Mouse (Mus musculus) activated CD4-positive, CD25-positive, alpha-beta regulatory T cell, adult 9 weeks (primary cell): Measurements from ENCODE around the gene Bad. TPM values are rescaled to one million over a fixed set of nuclear protein-coding genes. Genes with fewer than 3 reads are reported as not detected.

Experiments
- polyA plus RNA-seq: library from polyadenylated mRNA; unstranded; fragments of 100-300 nt; shearing (Covaris generic); gene quantifications from one replicate; pipeline ENCODE4 v1.2.1, GENCODE M21; 2017

Gene Bad
- polyA plus RNA-seq, result 43.0 TPM

DNA sequence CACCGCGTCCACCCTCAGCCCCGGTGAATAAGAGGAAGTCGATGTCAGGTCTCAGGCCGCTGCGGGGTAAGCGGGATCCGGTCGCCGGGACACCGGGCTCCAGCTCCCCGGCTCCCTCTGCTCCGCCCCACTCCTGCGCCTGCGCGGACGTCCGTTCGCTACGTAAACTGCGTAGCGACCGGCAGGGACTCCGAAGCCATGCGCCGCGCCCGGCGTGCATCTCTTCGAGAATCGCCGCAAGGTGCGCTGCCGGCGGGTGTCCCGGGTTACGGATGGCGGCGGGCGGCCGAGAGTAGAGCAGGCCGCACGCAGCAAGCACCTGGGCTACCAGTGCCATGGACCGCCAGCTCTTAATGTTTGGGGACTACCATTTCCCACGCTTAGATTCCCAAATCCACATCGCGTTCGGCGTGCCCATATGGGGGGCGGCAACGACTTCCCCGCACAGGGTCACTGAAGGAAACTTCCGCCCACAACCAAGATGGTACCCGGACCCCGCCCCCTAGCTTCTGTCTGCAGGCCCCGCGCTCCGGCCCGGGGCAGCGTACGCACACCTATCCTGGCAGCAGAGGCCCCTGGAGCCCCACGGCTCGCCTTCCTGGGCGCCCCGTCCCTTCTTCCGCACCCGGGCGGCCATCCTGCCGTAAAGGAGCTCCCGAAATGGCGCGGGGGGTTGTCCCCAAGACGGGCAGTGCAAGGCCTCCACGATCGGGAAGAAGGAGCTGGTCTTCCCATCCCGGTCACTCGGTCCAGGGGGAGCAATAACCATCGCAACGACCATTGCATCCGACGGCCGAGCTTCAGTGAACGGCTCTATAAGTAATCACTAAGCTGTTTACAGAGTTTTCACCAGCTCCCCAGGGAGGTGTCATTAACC, at the start of gene Bad:
Gene Bad, plus strand, starts transcription at position 490 of the 877 bp plus-strand sequence.

DNA sequence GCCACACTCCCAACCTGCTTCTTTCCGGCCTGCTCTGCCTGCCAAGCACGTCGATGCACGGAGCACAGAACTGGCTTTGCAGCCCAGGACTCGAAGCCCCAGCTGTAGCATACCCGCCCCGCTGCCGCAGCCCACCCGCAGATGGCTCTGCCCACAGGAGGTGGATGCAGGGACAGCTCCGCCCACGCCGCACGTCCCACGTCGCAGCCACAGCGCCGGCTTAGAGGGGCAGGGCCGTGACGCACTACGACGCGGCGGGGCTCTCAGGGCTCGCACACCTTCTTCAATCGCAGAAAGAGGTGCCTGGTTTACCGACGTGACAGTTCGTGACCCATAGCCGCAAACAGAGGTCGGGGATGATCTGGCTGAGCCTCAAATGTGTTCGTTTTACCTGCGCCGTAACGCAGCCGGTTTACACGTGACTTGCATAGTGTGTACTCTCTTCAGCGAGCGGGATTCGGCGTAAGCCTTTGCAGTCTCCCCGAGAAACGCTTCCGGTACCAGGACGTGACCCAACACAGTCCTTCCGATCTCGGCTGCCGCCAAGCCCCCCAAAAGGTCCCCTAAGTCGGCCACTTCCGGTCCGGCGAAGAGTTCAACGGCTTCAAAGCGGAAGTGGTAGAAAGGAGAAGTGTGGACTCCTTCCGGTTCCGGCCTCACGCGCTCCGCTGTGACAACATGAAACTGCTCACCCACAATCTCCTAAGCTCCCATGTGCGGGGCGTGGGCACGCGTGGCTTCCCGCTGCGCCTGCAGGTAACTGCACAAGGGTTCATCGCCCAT, 32.0 kb upstream of the Bad start, which contains the start of the genes Trmt112 and Prdx5:
Gene Trmt112, plus strand, starts transcription at position 192 of the 783 bp plus-strand sequence.
Gene Prdx5, minus strand, starts transcription at position 600 of the 783 bp plus-strand sequence.

DNA sequence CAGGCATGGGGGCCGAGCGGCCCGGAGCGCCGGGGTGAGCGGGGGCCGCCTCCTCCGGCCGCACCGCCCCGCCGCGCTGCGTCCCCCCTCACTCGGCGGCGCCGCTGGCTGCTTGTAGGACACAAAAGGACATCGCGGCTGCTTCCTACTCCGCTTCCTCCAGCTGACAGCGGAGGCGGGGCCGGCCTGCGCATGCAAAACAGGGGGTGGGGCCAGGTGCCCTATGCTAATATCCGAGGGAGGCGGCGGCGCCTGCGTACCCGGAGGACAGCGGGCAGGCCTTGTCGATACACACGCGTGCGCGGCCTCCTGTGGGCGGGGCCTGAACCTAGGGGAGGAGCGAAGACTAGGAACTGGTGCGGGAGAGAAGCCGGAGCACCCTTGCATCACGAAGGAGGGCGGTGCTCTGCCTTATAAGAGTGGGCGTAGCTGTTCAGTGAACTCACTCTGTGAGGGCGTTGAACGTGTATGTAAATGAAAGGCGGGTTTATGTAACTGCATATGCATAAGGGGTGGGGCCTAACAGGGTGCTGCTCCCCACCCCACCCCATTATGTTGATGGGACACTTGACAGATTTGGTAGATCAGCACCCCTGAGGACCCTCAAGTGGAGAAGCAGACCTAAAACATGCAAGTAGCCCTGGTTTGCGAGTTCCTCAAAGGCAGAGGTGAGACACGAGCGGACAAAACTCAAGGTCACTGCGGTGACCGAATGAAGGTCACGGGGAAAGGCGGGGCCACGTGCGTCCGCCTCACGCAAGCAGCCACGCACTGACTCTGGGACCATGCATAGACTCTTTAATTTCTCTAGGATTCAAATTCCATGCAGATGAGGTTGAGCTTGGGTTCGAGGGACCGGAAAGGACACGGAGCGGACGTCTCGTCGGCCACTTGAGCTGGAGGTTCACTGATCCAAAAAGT, 19.8 kb upstream of the Bad start, which contains the start of gene Esrra:
Gene Esrra, minus strand, starts transcription at position 167 of the 921 bp plus-strand sequence.

DNA sequence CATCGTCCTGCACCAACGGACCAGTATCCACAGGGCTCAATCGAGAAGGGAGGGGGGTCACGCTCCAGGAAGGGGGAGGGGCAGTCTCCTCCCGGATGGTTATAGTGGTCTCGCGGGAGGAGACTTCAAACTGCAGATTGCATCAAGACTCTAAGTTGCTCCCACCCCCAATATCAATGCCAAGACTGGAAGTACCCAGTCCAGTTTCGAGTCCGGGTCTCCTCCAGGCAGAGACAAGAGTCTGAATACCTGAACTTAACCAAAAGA, 16.4 kb upstream of the Bad start, which contains the start of gene Catsperz:
Gene Catsperz, minus strand, starts transcription at position 74 of the 267 bp plus-strand sequence.

DNA sequence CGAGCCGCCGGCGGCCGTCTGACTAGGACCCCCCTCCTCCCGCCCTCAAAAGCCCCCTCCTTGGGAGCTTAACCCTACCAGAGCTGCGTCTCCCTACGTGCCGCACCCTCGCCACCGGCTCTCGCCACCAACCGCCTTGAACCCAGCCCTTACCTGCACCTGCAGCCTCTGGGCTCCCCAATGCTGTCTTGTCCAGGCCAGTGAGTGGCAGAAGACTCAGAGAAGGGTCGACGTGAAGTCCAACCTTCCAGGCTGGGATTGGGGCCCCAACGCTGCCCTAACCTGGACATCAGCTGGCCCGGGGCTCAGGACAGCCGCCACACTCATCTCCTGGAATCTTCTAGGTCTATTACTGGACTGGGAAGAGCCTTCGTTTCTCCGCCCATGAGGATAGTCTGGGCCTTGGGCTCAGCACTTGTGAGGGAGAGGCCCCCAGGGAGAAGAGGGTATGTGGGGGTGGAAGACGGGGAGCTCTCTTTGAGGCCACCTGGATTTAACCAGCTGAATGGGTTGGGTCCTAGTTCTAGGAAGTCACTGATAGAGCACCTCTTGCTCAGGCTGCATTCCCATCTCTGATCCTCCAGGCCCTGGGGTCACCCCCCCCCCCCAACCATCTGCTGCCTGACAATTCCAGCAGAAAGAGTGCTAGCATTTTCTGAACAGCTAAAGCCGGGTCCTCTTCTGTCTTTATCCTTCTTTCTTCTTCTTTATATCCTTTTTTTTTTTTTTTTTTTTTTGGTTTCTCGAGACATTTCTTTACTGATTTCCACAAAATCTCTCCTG, 7.3 kb upstream of the Bad start, which contains the start of gene Kcnk4:
Gene Kcnk4, minus strand, starts transcription at position 321 of the 783 bp plus-strand sequence.

DNA sequence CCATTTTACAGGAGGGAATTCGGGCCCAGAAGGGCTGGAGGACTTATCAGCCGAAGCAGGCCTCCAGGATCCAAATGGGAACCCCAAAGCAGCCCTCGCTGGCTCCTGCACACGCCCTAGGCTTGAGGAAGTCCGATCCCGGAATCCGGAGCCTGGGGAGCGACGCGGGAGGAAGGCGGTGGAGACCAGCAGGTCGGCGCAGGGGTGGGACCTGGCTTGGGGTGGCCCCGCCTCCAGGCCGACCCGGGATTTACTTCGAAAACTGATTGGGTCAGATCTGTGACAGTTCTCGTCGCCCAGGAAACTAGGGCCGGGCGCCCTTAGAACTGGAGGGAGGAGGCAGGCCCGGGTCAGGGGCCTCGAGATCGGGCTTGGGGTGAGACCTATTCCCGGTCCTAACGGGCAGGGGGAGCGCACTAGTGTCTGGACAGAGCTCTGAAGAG, 609 bp downstream of the Bad start, which contains the start of gene Gpr137:
Gene Gpr137, minus strand, starts transcription at position 232 of the 443 bp plus-strand sequence.

DNA sequence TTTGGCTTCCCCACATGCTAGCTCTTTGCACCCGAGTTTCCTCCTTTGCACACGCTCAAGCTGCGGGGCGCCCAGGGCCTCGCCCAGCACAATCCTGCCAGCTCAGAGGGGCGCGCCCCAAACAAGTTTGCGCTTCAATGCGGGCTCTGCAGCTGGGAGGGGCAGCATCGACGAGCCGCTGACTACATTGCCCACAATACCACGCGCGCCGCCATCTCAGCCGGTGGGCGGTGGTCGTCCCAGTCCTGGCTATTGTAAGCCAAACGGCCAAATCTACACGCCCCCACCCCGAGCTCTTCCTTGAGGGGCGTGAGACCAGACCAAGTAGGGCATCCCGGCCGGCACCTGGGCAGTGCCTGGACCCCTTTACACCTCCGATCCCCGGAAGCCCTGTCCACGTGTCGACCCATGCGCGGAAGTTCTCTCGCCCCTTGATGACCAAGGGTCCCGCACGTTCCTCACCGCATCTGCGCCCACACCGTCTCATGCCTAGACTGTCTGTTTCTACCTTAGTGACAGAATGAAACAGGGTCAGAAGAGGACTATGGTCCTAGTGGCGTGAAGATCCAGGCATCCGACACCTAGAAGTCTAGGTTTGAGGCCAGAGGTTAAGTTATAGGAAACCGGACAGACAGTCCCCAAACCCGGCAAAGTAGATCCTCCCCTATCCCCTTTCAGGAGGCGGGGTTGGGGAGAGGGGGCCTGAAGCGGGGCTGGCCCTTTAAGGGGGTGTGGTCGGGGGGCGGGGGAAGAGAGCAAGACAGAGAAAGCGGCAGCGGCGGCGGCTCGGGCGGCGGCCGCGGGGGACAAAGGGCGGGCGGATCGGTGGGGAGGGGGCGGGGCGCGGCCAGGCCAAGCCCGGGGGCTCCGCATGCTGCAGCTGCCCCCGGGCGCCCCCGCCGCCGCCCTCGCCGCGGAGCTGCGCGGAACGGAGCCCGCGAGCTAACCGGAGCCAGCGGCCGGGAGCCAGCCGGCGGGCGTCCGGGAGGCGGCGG, 32.8 kb downstream of the Bad start, which contains the start of gene Ppp1r14b:
Gene Ppp1r14b, plus strand, starts transcription at position 758 of the 995 bp plus-strand sequence.

DNA sequence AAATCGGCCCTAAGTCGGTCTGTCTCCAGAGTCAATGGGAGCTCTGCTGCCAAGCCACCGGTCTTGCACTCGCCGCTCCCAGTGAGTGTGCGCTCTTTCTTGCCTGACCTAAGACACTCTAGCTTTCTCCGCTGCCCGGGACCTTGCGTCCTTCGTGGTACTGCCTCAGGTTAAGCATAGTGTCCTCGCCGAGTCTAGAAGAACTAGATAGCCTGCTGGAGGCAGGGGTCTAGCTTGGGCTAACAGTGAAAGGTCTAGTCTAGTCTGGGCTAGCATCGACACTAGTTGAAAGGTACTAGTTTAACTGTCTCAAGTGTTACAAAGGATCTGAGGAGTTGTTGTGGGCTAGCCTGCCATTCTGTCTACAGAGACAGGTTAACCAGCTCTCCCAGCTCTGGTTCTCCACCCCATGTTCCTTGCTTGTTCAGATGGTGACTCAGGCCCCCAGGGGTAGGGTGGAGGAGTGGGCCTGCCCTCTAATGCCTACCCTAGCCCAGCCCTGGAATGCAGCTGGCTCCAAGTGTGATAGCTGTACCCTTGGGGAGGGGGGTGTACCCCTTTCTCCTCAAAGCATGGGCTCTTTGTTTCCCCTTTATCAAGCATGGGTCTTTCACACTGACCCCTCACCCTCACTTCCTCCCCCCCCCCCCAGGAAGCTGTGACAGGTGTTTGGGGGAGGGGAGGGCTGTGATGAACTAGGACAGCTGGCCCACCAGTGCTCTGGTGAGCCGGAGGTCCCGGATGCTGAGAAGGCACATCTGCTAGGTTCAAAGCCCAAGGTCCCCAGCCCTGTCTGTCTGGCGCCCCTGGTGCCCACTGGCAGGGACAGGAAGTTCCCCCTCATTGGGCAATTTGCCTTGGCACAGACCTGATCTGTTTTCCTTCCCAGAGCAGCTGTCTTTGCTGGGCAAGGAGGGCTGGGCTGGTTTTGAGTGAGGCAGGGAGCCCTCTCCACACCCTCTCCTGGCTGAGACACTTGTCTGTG, 34.2 kb downstream of the Bad start, which contains the start of gene Plcb3:
Gene Plcb3, minus strand, starts transcription at position 934 of the 985 bp plus-strand sequence.

DNA sequence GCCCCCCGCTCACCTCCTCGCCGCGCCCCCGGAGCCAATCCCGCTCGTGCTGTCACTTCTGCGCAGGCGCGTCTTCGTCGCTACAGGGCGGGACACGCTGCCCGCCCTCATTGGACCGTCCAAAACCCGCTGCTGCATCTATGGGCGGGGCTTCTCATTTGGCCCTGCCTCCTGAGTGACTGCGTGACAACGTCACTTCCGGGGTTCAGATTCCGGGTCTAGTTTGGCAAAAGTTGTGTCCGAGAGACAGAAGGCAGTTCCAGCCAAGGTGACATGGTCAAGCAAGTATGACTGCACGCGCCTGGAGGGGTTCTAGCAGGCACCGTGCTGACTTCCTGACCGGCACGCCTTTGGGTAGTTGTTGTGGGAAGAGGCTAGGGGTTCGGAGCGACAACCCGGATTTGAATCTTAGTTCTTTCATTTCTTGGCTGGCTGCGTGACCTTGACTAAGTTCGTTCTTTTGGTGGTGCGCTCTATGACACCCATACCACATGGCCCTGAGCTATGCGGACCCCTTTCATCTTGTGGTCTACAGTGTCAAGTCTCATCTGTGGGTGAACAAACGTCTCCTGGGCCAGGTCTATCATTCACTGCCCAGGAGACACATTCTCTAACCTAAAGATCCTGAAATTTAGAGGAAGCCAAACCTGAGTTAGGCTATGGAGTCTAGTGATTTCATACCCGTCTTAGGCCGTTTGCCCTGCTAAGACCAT, 38.9 kb downstream of the Bad start, which contains the start of gene Fkbp2:
Gene Fkbp2, minus strand, starts transcription at position 121 of the 713 bp plus-strand sequence.

DNA sequence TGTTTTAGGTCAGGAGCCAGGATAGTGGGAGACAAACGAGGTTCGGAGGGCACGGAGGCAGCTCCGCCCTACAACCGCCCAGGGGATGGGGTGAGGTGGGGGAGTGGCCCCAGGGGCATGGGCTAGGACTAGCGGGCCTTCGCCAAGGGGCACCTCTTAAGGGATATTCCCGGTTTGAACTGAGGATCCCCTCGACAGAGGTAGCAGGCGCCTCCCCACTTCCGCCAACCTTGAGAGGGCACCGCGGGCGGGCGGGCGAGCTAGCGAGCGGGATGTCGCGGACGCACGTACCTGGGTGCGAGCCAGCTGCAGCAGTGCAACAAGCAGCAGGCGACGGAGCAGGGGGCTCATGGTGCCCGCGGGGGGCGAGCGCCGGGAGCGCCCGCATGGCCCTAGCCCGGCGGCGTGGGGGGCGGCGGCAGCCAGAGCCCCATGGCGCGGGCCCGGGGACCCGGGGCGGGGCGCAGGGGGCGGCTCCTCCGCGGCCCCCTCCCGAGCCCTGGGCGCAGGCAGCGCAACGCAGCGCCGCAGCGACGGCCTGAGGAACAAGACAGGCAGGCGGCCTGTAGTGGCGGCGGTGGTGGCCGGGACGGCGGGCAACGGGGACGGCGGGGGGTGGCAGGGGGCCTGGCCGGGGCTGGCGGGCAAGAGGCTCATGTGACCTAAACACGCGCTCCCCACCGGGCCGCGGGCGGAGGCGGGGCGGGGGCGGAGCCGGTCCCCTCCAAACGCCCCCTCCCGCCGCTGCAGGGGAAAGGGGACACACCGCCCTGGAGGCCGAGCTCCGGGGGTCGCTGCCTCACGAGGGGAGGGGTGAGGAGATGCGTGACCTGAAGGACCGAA, 45.6 kb downstream of the Bad start, which contains the start of gene Vegfb:
Gene Vegfb, minus strand, starts transcription at position 591 of the 843 bp plus-strand sequence.

DNA sequence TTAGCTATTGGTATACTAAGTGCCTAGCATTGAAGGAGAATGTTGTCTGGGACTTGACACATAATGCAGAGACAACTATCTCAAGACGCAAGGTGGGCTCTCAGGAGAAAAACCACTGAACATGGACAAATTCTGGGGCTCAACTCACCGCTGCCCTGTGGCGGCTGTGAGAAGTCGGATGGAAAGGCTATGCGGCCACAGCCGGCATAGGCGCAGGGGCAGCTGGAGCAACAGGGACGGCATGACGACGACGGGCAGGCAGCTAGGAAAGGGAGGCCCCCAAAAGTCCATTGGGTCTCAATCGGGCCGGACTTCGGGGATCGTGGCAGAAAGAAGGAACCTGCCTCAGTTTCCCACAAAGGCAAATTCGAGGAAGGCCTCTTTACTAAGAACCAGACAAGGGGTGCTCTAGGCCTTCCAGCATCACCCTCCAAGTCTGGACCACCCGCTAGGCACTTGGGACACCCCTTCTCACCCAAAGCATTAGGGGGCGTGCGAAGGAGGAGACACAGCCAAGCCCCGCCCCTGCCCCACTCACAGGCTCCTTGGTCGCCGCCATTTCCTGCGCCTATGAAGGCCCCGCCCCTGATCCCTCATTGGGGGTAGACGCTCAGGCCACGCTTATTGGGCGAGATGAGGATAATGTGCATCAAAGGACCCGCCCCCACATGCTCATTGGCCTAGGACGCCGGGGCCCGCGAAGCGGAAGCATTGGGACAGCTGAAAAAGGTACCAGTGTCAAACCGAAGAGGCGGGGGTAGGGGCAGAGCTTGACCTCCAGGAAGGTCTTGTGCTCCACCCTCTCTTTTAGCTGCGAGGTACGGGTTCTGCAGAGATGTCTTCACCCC, 50.6 kb downstream of the Bad start, which contains the start of gene Dnajc4:
Gene Dnajc4, minus strand, starts transcription at position 562 of the 848 bp plus-strand sequence.

DNA sequence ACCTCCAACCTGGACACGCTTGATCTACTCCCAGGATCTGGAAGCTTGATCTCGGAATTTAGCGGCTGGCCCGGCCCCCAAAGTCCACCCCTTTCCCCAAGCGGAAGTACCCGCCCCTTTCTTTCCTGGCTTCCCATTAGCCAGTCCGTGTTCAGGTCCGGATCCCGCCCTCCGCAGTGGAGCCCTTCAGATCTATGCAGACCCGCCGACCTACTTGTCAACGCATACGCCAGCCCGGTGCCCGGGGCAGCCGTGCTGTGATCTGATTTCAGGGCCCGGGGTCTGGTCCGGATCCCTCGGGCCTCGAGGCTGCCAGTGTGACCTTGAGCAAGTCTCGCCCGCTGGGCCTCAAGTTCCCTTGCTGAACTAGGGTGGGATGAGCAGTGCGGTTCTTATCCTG, 54.3 kb downstream of the Bad start, which contains the start of the genes Nudt22 and Trpt1:
Gene Nudt22, minus strand, starts transcription at position 112 of the 400 bp plus-strand sequence.
Gene Trpt1, plus strand, starts transcription at position 126 of the 400 bp plus-strand sequence.

